Mouse (Mus musculus) thymus, adult 2 months (tissue): Measurements from ENCODE around the gene Catip. TPM values are rescaled to one million over a fixed set of nuclear protein-coding genes. Genes with fewer than 3 reads are reported as not detected.
A peak's percentile ranks its signal among the peaks of the same experiment; 100 is the strongest.

Experiments used
- DNase-seq: peaks from one replicate; pipeline ENCODE4 v3.0.0; 2021
- H3K27ac ChIP-seq: fragments of 200-500 bp; 2 replicates; pipeline ENCODE4 v1.5.1; 2012; ENCODE audit warnings: low read length, control low read depth; ENCODE audit not compliant: control insufficient read depth, insufficient read depth
- H3K27me3 ChIP-seq: fragments of 200-500 bp; 2 replicates; pipeline ENCODE4 v1.6.1; 2012; ENCODE audit warnings: mild to moderate bottlenecking, low read length, moderate library complexity, mixed read lengths; ENCODE audit not compliant: control insufficient read depth, insufficient read depth
- H3K36me3 ChIP-seq: fragments of 200-500 bp; 2 replicates; pipeline ENCODE4 v1.6.1; 2012; ENCODE audit warnings: mild to moderate bottlenecking, low read length, moderate library complexity; ENCODE audit not compliant: control insufficient read depth, insufficient read depth
- H3K4me1 ChIP-seq: fragments of 200-500 bp; replicated peaks from 2 replicates; pipeline ENCODE4 v1.6.1; 2012; ENCODE audit warnings: low read length; ENCODE audit not compliant: control insufficient read depth, insufficient read depth
- H3K4me3 ChIP-seq: fragments of 200-500 bp; 2 replicates; pipeline ENCODE4 v1.5.1; 2012; ENCODE audit warnings: mild to moderate bottlenecking, low read length, control low read depth, moderate library complexity; ENCODE audit not compliant: control insufficient read depth, insufficient read depth
- CTCF ChIP-seq: fragments of 200-500 bp; IDR thresholded peaks from 2 replicates; pipeline ENCODE4 v1.5.1; 2012; ENCODE audit warnings: mild to moderate bottlenecking, control low read depth, low read length, moderate library complexity, borderline replicate concordance; ENCODE audit not compliant: control insufficient read depth, poor library complexity, insufficient read depth; ENCODE audit errors: extremely low read depth
- POLR2A ChIP-seq: fragments of 200-500 bp; IDR thresholded peaks from 2 replicates; pipeline ENCODE4 v1.6.1; 2012; ENCODE audit warnings: mild to moderate bottlenecking, low read length, control low read depth, moderate library complexity; ENCODE audit not compliant: control insufficient read depth, poor library complexity, insufficient read depth; ENCODE audit errors: extremely low read depth
- WGBS: fragments of 180-500 bp; shearing (Covaris S2); methylation state at CpG from one replicate; pipeline ENCODE4 v1.1.7; 2018; 5-methylcytosine and 5-hydroxymethylcytosine counted together
- polyA plus RNA-seq: library from polyadenylated mRNA; depleted of rRNA; stranded (reverse); fragments of >200 nt; gene quantifications from 2 replicates; pipeline ENCODE4 v1.2.3, GENCODE M21; 2012

Catip gene
- polyA plus RNA-seq, 1 experiment: 0.13 TPM

DNA sequence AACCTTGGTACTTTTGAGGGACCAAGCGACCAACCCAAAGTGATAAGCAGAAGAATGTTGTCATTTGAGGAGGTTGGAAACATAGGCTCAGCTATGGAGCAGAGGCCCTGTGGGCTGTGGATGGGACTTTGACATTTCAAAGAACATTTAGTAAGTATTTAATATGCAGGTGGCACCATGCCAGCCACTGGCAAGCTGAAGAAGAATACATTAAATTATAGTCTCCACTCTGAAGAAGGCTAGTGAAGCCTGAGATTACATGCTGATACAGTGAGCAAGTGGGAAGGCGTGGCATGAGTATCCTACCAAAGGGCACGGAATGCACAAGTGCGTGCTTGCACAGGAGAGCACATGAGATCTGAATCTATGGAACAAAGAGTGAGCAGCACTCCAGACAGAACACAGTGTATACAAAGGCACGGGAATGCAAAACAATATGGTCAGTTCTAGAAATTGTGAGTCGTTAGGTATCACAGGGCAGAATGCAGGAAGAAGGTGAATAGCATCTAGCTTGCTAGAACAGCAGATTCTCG is 31.9 kb upstream of the Catip start:
- no peak for TF ChIP-seq CTCF
- no peak for TF ChIP-seq POLR2A
- Histone ChIP-seq H3K36me3 (no peaks in the 10 kb centered on the region), H3K27me3 (no peaks in the 10 kb centered on the region), H3K4me3 (no peak overlapping the region), H3K27ac (no peak overlapping the region), H3K4me1 (peaks cover 26% of the 10 kb centered on the region)
- 92% methylated on average over 7 of the region's 7 CpGs for WGBS
- no peak for DNase-seq

DNA sequence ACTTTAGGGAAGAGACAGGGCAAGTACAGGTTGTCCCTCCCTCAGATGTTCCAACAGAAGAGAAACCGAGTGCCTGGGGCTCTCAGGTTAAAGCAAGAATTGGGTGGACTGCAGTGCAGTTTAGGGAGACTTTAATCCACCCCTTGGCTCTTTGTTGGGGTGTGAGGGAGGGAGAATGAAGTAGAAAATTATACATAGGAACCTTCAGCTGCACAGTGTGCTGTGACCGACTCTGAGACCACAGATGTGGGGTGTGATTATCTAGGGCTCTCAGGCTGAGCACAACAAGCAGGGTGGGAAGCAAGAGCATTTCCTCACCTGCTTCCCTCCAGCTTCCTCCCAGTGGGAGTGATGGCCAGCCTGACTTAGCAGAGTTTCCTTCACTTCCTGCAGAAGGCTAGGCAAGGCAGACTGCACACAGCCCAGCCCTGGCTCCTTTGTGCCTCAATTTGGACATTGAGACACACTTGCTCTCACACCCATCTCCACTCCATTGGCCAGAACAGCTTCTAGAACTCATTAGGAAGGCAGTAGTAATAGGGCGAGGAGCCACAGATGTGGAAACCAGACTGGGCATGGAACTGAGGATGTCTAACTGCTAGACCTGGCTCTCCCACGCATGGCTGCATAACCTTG is 30.7 kb upstream of the Catip start:
- Histone ChIP-seq H3K4me1 (peaks cover 26% of the 10 kb centered on the region), H3K27ac (no peak overlapping the region), H3K4me3 (no peak overlapping the region), H3K36me3 (no peaks in the 10 kb centered on the region), H3K27me3 (no peaks in the 10 kb centered on the region)
- no peak for DNase-seq
- 42% methylated on average over 4 of the region's 4 CpGs for WGBS
- no peak for TF ChIP-seq POLR2A
- TF ChIP-seq CTCF: no peak

DNA sequence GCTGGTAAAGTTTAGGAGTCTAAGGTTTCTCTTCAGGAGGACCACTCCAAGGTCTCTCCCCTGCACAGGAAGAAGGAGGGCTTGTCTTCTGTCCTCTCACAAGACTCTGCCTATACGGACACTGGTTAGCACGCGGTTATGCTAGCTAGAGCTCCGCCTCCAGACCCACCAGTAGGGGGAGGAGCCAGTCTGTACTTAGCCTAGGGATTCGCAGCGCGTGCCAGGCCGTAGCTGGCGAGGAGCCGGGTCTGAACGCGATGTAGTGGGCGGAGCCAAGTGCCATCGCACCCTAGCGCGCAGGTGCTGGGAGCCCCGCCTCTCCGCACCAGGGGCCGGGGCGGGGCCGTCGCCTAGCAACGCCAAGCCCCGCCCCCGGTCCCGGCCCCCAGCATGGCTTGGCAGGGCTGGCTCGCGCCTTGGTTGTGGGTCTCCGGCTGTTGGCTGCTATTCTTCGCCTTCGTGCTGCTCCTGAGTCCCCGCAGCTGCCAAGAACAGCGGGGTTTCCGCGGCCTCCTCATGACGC is 29.6 kb upstream of the Catip start:
- H3K27ac ChIP-seq: peak overlapping the region; percentile 16; the same call in 1 of the 2 replicates
- 0 out of 2 replicates have a peak, but pooled peaks have one; percentile 43 for TF ChIP-seq POLR2A
- peak; percentile 51; the same call in 1 of the 2 replicates for TF ChIP-seq CTCF
- H3K36me3 ChIP-seq: no peaks in the 10 kb centered on the region
- under 1% methylated on average over 36 of the region's 36 CpGs for WGBS
- H3K4me3 ChIP-seq: peak overlapping the region; percentile 50
- DNase-seq: peak; percentile 94
- peaks cover 26% of the 10 kb centered on the region for H3K4me1 ChIP-seq
- H3K27me3 ChIP-seq: no peaks in the 10 kb centered on the region

DNA sequence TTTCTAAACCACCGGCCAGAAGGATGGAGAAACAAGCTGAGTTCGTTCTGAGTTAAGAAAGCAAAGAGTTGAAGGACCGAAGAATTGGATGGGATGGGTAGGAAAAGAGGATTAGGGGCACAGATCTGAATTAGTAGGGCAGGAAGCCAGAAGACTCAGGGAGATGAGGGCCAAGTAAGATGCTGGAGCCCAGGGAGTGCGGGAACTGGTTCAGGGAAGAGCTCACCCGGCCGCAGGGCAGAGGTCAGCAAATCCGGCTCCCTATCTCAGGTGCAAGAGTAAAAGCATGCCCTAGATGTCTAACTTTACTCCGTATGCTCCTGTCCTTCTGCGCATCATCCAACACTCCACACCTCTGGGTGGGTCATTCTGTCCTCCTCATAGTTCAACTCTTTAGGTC is 29.0 kb upstream of the Catip start:
- no peaks in the 10 kb centered on the region for H3K27me3 ChIP-seq
- H3K27ac ChIP-seq: no peak overlapping the region
- H3K36me3 ChIP-seq: no peaks in the 10 kb centered on the region
- WGBS: 15% methylated on average over 9 of the region's 9 CpGs
- peak; percentile 11 for DNase-seq
- peaks cover 26% of the 10 kb centered on the region for H3K4me1 ChIP-seq
- peak overlapping the region; percentile 50 for H3K4me3 ChIP-seq
- TF ChIP-seq POLR2A: no peak
- TF ChIP-seq CTCF: no peak

DNA sequence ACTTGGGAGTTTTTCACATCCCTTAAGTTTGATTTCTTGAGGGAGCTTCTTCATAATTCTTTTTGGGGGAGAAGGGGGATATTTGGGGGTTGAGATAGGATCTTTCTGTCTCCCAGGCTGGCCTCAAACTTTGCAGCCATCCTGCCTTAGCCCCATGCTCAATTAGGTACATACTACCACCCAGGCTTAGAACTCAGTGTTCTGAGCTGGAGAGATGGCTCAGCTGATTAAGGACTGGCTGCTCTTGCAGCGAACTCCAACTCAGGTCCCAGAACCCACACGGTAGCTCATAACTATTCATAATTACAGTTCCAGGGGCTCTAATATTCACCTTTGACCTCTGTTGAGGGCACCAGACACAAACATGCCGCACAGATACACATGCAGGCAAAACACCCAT is 27.3 kb upstream of the Catip start:
- no peak for DNase-seq
- H3K36me3 ChIP-seq: no peaks in the 10 kb centered on the region
- TF ChIP-seq CTCF (no peak), POLR2A (no peak)
- H3K27me3 ChIP-seq: no peaks in the 10 kb centered on the region
- no peak overlapping the region for H3K27ac ChIP-seq
- no peak overlapping the region for H3K4me3 ChIP-seq
- H3K4me1 ChIP-seq: peaks cover 26% of the 10 kb centered on the region
- 93% methylated on average over 3 of the region's 3 CpGs for WGBS

DNA sequence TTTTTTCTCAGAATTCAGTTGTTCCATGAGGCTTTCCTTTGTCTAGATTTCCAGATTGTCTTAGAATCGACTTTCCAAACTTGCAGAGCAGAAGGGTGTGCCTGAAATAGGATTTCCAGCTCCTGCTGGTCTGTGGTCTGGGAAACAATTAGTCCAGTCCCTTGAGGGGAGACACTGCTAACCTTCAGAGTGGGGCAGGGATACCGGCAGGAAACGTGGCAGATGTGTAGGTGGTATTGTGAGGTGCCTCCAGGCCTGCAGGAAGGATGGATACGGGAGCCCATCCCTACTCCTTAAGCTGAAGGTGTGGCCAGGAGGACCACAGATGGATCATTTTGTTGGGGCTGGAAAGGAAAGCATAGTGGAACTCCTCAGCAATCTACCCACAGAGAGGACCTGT is 26.9 kb upstream of the Catip start:
- 90% methylated on average over 4 of the region's 4 CpGs for WGBS
- no peak for DNase-seq
- Histone ChIP-seq H3K36me3 (no peaks in the 10 kb centered on the region), H3K27ac (no peak overlapping the region), H3K27me3 (no peaks in the 10 kb centered on the region), H3K4me1 (peaks cover 26% of the 10 kb centered on the region), H3K4me3 (no peak overlapping the region)
- TF ChIP-seq CTCF (no peak), POLR2A (no peak)

DNA sequence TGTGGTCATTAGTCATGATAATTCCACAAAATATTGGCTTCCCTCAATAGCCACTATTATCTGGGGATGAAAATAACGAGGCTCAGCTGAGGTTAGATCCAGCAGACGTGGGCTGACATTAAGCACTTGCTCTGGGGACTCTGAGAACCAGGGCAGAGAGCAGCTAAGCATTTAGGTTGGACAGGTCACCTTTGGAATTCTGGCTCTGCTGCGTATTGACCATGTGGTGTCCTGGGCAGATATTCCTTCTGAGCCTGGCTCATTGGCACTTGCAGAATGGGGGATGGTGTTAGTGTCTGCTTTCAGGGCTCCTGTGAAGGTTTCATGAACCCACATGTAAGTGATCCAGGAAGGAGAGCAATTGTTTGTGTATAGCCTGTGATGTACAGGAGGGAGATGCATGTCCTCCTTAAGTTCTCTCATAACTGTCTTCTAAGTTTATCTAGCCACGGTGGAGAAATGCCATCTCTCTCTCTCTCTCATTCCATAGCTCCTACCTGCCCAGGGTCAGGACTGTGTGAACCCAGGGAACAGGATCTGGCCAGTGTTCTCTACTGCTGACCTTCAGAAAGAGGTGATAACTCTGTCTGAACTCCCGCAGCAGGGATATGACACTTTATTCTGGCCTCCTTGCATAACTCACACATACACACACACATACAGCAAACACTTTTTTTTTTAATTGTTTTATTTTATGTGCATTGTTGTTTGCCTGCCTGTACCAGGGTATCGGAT is 26.3 kb upstream of the Catip start:
- 87% methylated on average over 6 of the region's 6 CpGs for WGBS
- DNase-seq: no peak

More for the DNA sequence above, 26.3 kb upstream of the Catip start:
- no peak for TF ChIP-seq CTCF
- no peak for TF ChIP-seq POLR2A
- H3K27ac ChIP-seq: no peak overlapping the region
- peaks cover 22% of the 10 kb centered on the region for H3K4me1 ChIP-seq
- no peaks in the 10 kb centered on the region for H3K27me3 ChIP-seq
- no peaks in the 10 kb centered on the region for H3K36me3 ChIP-seq
- H3K4me3 ChIP-seq: no peak overlapping the region
